Mouse (Mus musculus) bone marrow, adult 2 months (tissue): ENCODE results near the gene 1700016K19Rik. TPM values are rescaled to one million over a fixed set of nuclear protein-coding genes. Genes with fewer than 3 reads are reported as not detected.
"Not testable (repeated sequence)": the region's sequence is repeated elsewhere in the genome, so short reads cannot be mapped to it uniquely, and the experiment has no call there.

Experiments used
- H3K27ac ChIP-seq: fragments of 200-500 bp; 2 replicates; pipeline ENCODE4 v1.5.1; 2012; ENCODE audit warnings: low read depth, mild to moderate bottlenecking, control low read depth, inconsistent platforms, low read length; ENCODE audit not compliant: control insufficient read depth, poor library complexity, insufficient read depth
- H3K4me1 ChIP-seq: fragments of 200-500 bp; 2 replicates; pipeline ENCODE4 v1.6.1; 2011; ENCODE audit warnings: low read length; ENCODE audit not compliant: control insufficient read depth, insufficient read depth
- H3K4me3 ChIP-seq: fragments of 200-500 bp; replicated peaks from 2 replicates; pipeline ENCODE3; 2011; ENCODE audit warnings: mild to moderate bottlenecking, low read depth, low read length, control low read depth; ENCODE audit not compliant: control insufficient read depth
- CTCF ChIP-seq: fragments of 200-500 bp; IDR thresholded peaks from 2 replicates; pipeline ENCODE4 v1.5.1; 2011; ENCODE audit warnings: low read length, control low read depth; ENCODE audit not compliant: control insufficient read depth, insufficient read depth
- POLR2A ChIP-seq: fragments of 200-500 bp; IDR thresholded peaks from 2 replicates; pipeline ENCODE4 v1.6.1; 2011; ENCODE audit warnings: low read depth, mild to moderate bottlenecking, control low read depth, low read length, borderline replicate concordance; ENCODE audit not compliant: control insufficient read depth
- WGBS: fragments of 180-500 bp; shearing (Covaris S2); methylation state at CpG from one replicate; pipeline ENCODE4 v1.1.7; 2018; 5-methylcytosine and 5-hydroxymethylcytosine counted together
- polyA plus RNA-seq: library from polyadenylated mRNA; stranded (reverse); fragments of >200 nt; gene quantifications from 2 replicates; pipeline ENCODE4 v1.2.4, GENCODE M21; 2011; ENCODE audit warnings: low replicate concordance; ENCODE audit not compliant: missing spikeins, insufficient read depth, insufficient read length

1700016K19Rik gene
- polyA plus RNA-seq, 1 experiment = not detected

GRCm38 (mm10) chr11:75992481-75992880 is 7.2 kb upstream of the 1700016K19Rik start:
- no peak for TF ChIP-seq POLR2A
- no peak for TF ChIP-seq CTCF
- 14% methylated on average over 8 of the region's 8 CpGs for WGBS
- no peak overlapping the region for H3K27ac ChIP-seq
- no peak overlapping the region for H3K4me3 ChIP-seq
- no peaks in the 10 kb centered on the region for H3K4me1 ChIP-seq

- Histone ChIP-seq H3K27ac (0 out of 2 replicates have a peak overlapping the region, but pooled peaks have one; percentile 10), H3K4me3 (no peak overlapping the region), H3K4me1 (peaks cover under 1% of the 10 kb centered on the region; the same call in 1 of the 2 replicates)
- no peak for TF ChIP-seq POLR2A
- no peak for TF ChIP-seq CTCF
- WGBS = 70% methylated on average over 9 of the region's 9 CpGs
These were observed 5.4 kb upstream of the 1700016K19Rik start for GRCm38 (mm10) chr11:75994357-75994756.

- WGBS = 81% methylated on average over 5 of the region's 5 CpGs
- H3K27ac ChIP-seq = no peak overlapping the region
- H3K4me1 ChIP-seq = peaks cover 1% of the 10 kb centered on the region; the same call in 1 of the 2 replicates
- TF ChIP-seq POLR2A (no peak), CTCF (no peak)
- no peak overlapping the region for H3K4me3 ChIP-seq
These were observed 989 bp downstream of the 1700016K19Rik start for GRCm38 (mm10) chr11:76000701-76001100.

GRCm38 (mm10) chr11:76001237-76001878 is 1.6 kb downstream of the 1700016K19Rik start:
- Histone ChIP-seq H3K27ac (no peak overlapping the region), H3K4me1 (peaks cover 1% of the 10 kb centered on the region; the same call in 1 of the 2 replicates), H3K4me3 (no peak overlapping the region)
- TF ChIP-seq POLR2A (no peak), CTCF (no peak)
- 49% methylated on average over 3 of the region's 3 CpGs for WGBS

- WGBS = 88% methylated on average over 7 of the region's 7 CpGs
These were observed 4.6 kb downstream of the 1700016K19Rik start for GRCm38 (mm10) chr11:76004276-76004675.

GRCm38 (mm10) chr11:76008162-76008561 is 8.4 kb downstream of the 1700016K19Rik start:
- Histone ChIP-seq H3K4me3 (no peak overlapping the region), H3K27ac (no peak overlapping the region), H3K4me1 (no peaks in the 10 kb centered on the region)
- TF ChIP-seq CTCF (no peak), POLR2A (no peak)
- 82% methylated on average over 2 of the region's 2 CpGs for WGBS

More at GRCm38 (mm10) chr11:76004276-76004675, 4.6 kb downstream of the 1700016K19Rik start:
- not testable (repeated sequence) for H3K27ac ChIP-seq, H3K4me3 ChIP-seq, H3K4me1 ChIP-seq

- TF ChIP-seq CTCF (no peak), POLR2A (no peak)
- no peaks in the 10 kb centered on the region for H3K4me1 ChIP-seq
- whole genome bisulfite sequencing = 77% methylated on average over 6 of the region's 6 CpGs
- no peak overlapping the region for H3K27ac ChIP-seq
- H3K4me3 ChIP-seq = no peak overlapping the region
These were observed 9.4 kb downstream of the 1700016K19Rik start for GRCm38 (mm10) chr11:76009101-76009500.

GRCm38 (mm10) chr11:76010838-76011624 is 11.3 kb downstream of the 1700016K19Rik start:
- Histone ChIP-seq H3K4me1 (no peaks in the 10 kb centered on the region; the same call in 1 of the 2 replicates), H3K4me3 (no peak overlapping the region), H3K27ac (no peak overlapping the region)
- TF ChIP-seq CTCF (no peak), POLR2A (no peak)
- WGBS = 70% methylated on average over 9 of the region's 9 CpGs
